Mouse (Mus musculus) neural tube, embryonic 10.5 days (tissue): ENCODE measurements around the gene Tmem38a.

Source experiments
- DNase-seq: peaks from one replicate; pipeline ENCODE4 v3.0.0-alpha.2; 2017; ENCODE audit warnings: low spot score; ENCODE audit errors: extremely low spot score

The Tmem38a gene

GRCm38 (mm10) chr8:72583056-72583771 lies 11.4 kb downstream of the Tmem38a start:
- no peak for DNase-seq

DNA sequence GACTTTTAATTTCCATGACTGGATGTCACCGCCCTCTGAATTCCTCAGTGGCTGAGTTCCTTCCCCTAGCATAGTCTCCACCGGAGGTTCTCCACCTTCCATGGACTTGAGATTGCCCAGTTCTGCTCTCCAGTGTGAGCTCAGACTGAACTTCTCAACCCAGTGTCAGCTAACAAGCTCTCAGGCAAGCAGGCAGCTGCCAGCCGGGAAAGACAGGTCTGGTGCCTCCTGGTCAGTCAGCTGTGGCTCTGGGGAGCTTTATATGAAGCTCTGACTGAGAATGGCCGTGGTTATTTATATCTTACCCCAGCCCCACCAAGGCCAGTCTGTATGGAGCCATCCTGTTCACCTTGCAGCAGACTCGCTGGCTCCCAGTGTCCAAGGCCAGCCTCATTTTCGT lies 12.5 kb downstream of the Tmem38a start:
- no peak for DNase-seq

GRCm38 (mm10) chr8:72587806-72588205 lies 16.0 kb downstream of the Tmem38a start:
- DNase-seq, result no peak

DNA sequence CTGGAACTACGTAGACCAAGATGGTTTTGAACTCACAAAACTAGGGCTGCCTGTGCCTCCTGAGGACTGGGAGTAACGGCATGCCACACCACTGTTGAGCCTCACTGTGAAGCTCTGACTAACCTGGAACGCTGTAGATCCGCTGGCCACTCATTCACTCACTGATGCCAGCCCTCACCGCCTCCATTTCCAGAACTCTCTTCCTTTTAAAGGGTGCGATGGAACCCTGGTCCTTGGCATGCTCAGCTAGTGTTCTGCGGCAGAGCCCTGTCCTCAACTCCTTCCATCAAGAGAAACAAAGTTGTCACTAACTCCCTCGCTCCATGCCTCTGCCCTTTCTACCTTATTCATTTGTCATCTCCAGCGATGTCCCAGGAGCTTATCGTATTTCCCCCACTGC lies 17.0 kb downstream of the Tmem38a start:
- no peak for DNase-seq

DNA sequence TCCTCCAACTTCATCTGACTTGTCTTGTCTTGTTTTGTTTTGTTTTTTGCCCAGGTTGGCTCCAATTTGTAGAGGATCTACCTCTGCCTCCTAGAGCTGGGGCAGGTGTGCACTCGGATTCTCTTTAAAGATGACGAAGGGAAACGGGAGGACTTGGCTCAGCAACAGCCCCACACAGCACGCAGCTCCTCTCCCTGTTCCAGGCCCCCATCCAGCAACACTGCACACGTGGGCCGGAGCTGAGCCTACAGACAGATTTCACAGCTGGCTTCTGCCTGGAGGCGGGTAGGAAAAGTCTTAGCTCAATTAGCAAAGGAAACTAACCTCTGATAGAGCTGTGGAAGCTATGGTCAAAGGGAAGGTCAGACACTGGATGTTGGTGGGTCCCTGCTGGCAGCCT lies 17.4 kb downstream of the Tmem38a start:
- DNase-seq, result no peak

- DNase-seq, result no peak
These were observed 18.3 kb downstream of the Tmem38a start for GRCm38 (mm10) chr8:72590198-72590597.
